Mouse (Mus musculus): Measurements from ENCODE around the gene Ext2. TPM values are rescaled to one million over a fixed set of nuclear protein-coding genes. Genes with fewer than 3 reads are reported as not detected.
A peak's percentile ranks its signal among the peaks of the same experiment; 100 is the strongest.

Gene Ext2
- polyA plus RNA-seq, 1 experiment from 2014 or later = 22.6 TPM

DNA sequence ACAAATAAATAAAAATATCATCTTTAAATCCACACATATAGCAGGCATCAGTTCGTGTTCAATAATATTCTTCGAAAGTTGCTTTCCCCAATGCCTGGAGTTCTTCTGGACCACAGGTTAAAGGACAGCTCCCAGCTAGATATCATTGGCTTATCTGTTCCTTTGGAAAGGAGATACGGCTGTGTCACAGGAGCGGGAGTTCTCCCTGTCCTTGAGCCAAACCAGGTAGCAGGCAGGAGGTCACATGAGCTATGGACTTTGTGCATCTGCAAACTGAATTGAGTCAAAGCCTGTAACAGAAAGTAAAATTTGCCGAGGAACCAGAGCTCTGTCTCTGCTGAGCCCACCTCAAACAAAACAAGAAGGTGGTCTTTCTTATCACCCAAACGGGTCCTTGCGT, 209.3 kb downstream of the Ext2 start:
- no peak for TF ChIP-seq EP300 (IDR thresholded peaks at IDR 0.05; ENCODE audit: low read depth)
- TF ChIP-seq CTCF (IDR thresholded peaks at IDR 0.05; ENCODE audit: low read depth) = no peak
- peak; percentile 56; the same call in 1 of the 2 replicates for ATAC-seq

More for the DNA sequence above, 209.3 kb downstream of the Ext2 start:
- Histone ChIP-seq H3K9ac (replicated peaks) (no peak overlapping the region), H3K27ac (ENCODE audit: low read depth) (no peak overlapping the region), H3K4me3 (ENCODE audit: low read depth, low read length) (no peak overlapping the region), H3K36me3 (replicated peaks; ENCODE audit: insufficient read depth, low read length) (no peaks in the 10 kb centered on the region), H3K4me2 (ENCODE audit: low read depth, low read length) (no peak overlapping the region), H3K27me3 (ENCODE audit: insufficient read depth, low read length) (no peaks in the 10 kb centered on the region), H3K9me3 (ENCODE audit: low read length) (no peaks in the 10 kb centered on the region), H3K4me1 (ENCODE audit: insufficient read depth) (no peaks in the 10 kb centered on the region)
- no peak for DNase-seq
- WGBS (ENCODE audit: insufficient replicate concordance) = 51% methylated on average over 7 of the region's 7 CpGs

Other genes with a start within 250 kb of the Ext2 start
- 0.04 TPM in 1 of 2 replicates, not detected in the other for gene Alx4, start 180.2 kb downstream of the Ext2 start, polyA plus RNA-seq (2015; fragmentation: Nextera tagmentation; extraction: Ambion mirVana)
- gene Accs, start 27.4 kb upstream of the Ext2 start, polyA plus RNA-seq (2015; fragmentation: Nextera tagmentation; extraction: Ambion mirVana) = 1.3 and 1.6 TPM in 2 replicates
- gene Accsl, start 46.6 kb upstream of the Ext2 start, polyA plus RNA-seq (2015; fragmentation: Nextera tagmentation; extraction: Ambion mirVana) = 0.13 TPM in 1 of 2 replicates, not detected in the other
- 5.2 and 6.1 TPM in 2 replicates for gene Gm13889, start 134.6 kb upstream of the Ext2 start, polyA plus RNA-seq (2015; fragmentation: Nextera tagmentation; extraction: Ambion mirVana)
- gene Gm27027, start 173.8 kb upstream of the Ext2 start, polyA plus RNA-seq (2015; fragmentation: Nextera tagmentation; extraction: Ambion mirVana) = not detected in 2 replicates
- gene Alkbh3, start 188.2 kb upstream of the Ext2 start, polyA plus RNA-seq (2015; fragmentation: Nextera tagmentation; extraction: Ambion mirVana) = 24.8 and 28.9 TPM in 2 replicates

All from liver, postnatal 0 days (tissue).